In the genomic region with DNA sequence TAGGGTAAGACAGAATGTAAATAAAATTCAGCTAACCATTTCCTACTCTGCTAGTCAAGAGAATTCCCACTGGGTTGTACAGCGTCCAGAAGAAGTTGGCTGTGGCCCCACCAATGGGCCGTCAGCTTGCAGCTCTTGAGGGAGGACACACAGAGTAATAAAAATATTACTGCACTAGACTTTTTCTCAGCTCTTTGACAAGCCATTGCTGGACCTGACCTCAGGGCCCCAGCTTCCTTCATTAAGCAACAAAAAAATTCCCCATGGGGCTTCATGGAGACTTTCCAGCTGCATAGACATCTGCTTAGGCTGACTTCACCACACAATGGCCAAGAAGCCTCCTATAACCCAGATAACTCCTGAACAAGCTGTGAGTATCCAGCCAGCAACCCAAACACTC, we compare ENCODE assay signal across 9 mouse cellular contexts.
DNase-seq lines count a peak whose midpoint lies in the region; ATAC-seq and TF ChIP-seq lines count a peak whose summit lies in the region.
"Had no signal": no experiment of that assay in that cellular context is flagged by ENCODE, and none has a peak within 500 bp of the region (broad histone marks: within the 10 kb centered on the region; RNA-seq: fewer than 3 reads in every experiment).

No protein-coding gene starts in this region.

- no peaks in the 10 kb centered on the region for H3K27me3 ChIP-seq in midbrain, embryonic 14.5 days (ENCODE audit: control insufficient read depth, insufficient read depth, low read length)
- H3K27me3 ChIP-seq in midbrain, embryonic 16.5 days (ENCODE audit: control insufficient read depth, insufficient read depth, low read depth, low read length), result no peaks in the 10 kb centered on the region
- H3K27me3 ChIP-seq in kidney, embryonic 15.5 days, result 0 out of 2 replicates have a peak, but pooled peaks cover 4% of the 10 kb centered on the region
- no peaks in the 10 kb centered on the region for H3K27me3 ChIP-seq in forebrain, postnatal 0 days (ENCODE audit: insufficient read depth, low read length)
- H3K27me3 ChIP-seq: liver, embryonic 13.5 days had no signal

- H3K27ac ChIP-seq in midbrain, embryonic 14.5 days (replicated peaks; ENCODE audit: low read depth, low read length), result no peak overlapping the region
- H3K27ac ChIP-seq in midbrain, embryonic 16.5 days (ENCODE audit: low read length), result no peak overlapping the region
- no peak overlapping the region; the same call in 1 of the 2 replicates for H3K27ac ChIP-seq in kidney, embryonic 15.5 days
- no peak overlapping the region for H3K27ac ChIP-seq in forebrain, postnatal 0 days (ENCODE audit: low read depth, low read length)
- H3K27ac ChIP-seq: liver, embryonic 13.5 days had no signal

- 89% methylated on average over 2 of the region's 2 CpGs for WGBS in midbrain, embryonic 14.5 days
- 72% methylated on average over 2 of the region's 2 CpGs for WGBS in midbrain, embryonic 16.5 days
- 59% methylated on average over 2 of the region's 2 CpGs for WGBS in kidney, embryonic 15.5 days
- 78% methylated on average over 2 of the region's 2 CpGs for WGBS in forebrain, postnatal 0 days

- no peak for TF ChIP-seq CTCF in forebrain, postnatal 0 days (IDR thresholded peaks at IDR 0.05; ENCODE audit: low read depth)

- no peaks in the 10 kb centered on the region for H3K9me3 ChIP-seq in midbrain, embryonic 14.5 days (ENCODE audit: control insufficient read depth, low read length)
- no peaks in the 10 kb centered on the region for H3K9me3 ChIP-seq in midbrain, embryonic 16.5 days (replicated peaks; ENCODE audit: control insufficient read depth, low read length, poor library complexity, severe bottlenecking)
- H3K9me3 ChIP-seq in kidney, embryonic 15.5 days (replicated peaks), result no peaks in the 10 kb centered on the region
- H3K9me3 ChIP-seq in forebrain, postnatal 0 days (ENCODE audit: low read length), result no peaks in the 10 kb centered on the region
- H3K9me3 ChIP-seq: liver, embryonic 13.5 days had no signal

- no peaks in the 10 kb centered on the region for H3K4me1 ChIP-seq in midbrain, embryonic 14.5 days (ENCODE audit: control insufficient read depth, insufficient read depth, low read length)
- H3K4me1 ChIP-seq in midbrain, embryonic 16.5 days (ENCODE audit: control insufficient read depth, insufficient read depth, low read length), result no peaks in the 10 kb centered on the region
- peaks cover 18% of the 10 kb centered on the region; the same call in 1 of the 2 replicates for H3K4me1 ChIP-seq in kidney, embryonic 15.5 days
- H3K4me1 ChIP-seq in forebrain, postnatal 0 days (ENCODE audit: insufficient read depth), result no peaks in the 10 kb centered on the region
- H3K4me1 ChIP-seq: liver, embryonic 13.5 days had no signal

- ATAC-seq in midbrain, embryonic 14.5 days (ENCODE audit: low FRiP score, low TSS enrichment), result no peak
- ATAC-seq in midbrain, embryonic 16.5 days, result no peak
- peak; percentile 84 for ATAC-seq in kidney, embryonic 15.5 days (replicated peaks; ENCODE audit: low FRiP score)
- ATAC-seq in forebrain, postnatal 0 days, result no peak

- DNase-seq in midbrain, embryonic 14.5 days, result peak; percentile 4
- peak; percentile 61 for DNase-seq in gastrocnemius, postnatal 10 days
- DNase-seq in ovary, postnatal 14 days (ENCODE audit: low spot score), result peak; percentile 36
- no peak for DNase-seq in layer of hippocampus, postnatal 25 days (ENCODE audit: extremely low spot score in 1 of 2, low spot score in 1 of 2)
- no peak for DNase-seq in forebrain, postnatal 0 days
- DNase-seq in layer of hippocampus, adult 18-20 months (ENCODE audit: low spot score in 2 of 2), result no peak
- DNase-seq: liver, embryonic 13.5 days had no signal

- H3K4me2 ChIP-seq in midbrain, embryonic 14.5 days (ENCODE audit: low read length), result no peak overlapping the region
- no peak overlapping the region for H3K4me2 ChIP-seq in midbrain, embryonic 16.5 days (ENCODE audit: low read length)
- H3K4me2 ChIP-seq in kidney, embryonic 15.5 days, result no peak overlapping the region
- no peak overlapping the region for H3K4me2 ChIP-seq in forebrain, postnatal 0 days (ENCODE audit: low read depth)
- H3K4me2 ChIP-seq: liver, embryonic 13.5 days had no signal

- no peaks in the 10 kb centered on the region for H3K36me3 ChIP-seq in midbrain, embryonic 14.5 days (ENCODE audit: control insufficient read depth, insufficient read depth, low read length)
- H3K36me3 ChIP-seq in midbrain, embryonic 16.5 days (ENCODE audit: control insufficient read depth, insufficient read depth, low read length), result no peaks in the 10 kb centered on the region
- H3K36me3 ChIP-seq in kidney, embryonic 15.5 days, result no peaks in the 10 kb centered on the region
- H3K36me3 ChIP-seq in forebrain, postnatal 0 days (ENCODE audit: insufficient read depth), result no peaks in the 10 kb centered on the region
- H3K36me3 ChIP-seq: liver, embryonic 13.5 days had no signal

- H3K9ac ChIP-seq in midbrain, embryonic 14.5 days (replicated peaks; ENCODE audit: low read length), result no peak overlapping the region
- H3K9ac ChIP-seq in midbrain, embryonic 16.5 days (ENCODE audit: low read depth, low read length), result no peak overlapping the region
- no peak overlapping the region for H3K9ac ChIP-seq in kidney, embryonic 15.5 days
- H3K9ac ChIP-seq in forebrain, postnatal 0 days, result no peak overlapping the region
- H3K9ac ChIP-seq: liver, embryonic 13.5 days had no signal

- H3K4me3 ChIP-seq in midbrain, embryonic 14.5 days (replicated peaks; ENCODE audit: low read depth, low read length), result no peak overlapping the region
- no peak overlapping the region for H3K4me3 ChIP-seq in midbrain, embryonic 16.5 days (ENCODE audit: low read depth, low read length)
- H3K4me3 ChIP-seq in kidney, embryonic 15.5 days (replicated peaks), result no peak overlapping the region
- H3K4me3 ChIP-seq in forebrain, postnatal 0 days (ENCODE audit: low read depth, low read length), result no peak overlapping the region
- H3K4me3 ChIP-seq: liver, embryonic 13.5 days had no signal

Comparison
In these comparisons a context has a peak if more than half of its experiments do, and no peak if none do; other contexts are left out.
1. DNase-seq: peak in midbrain, embryonic 14.5 days (single experiment), gastrocnemius, postnatal 10 days (single experiment) and ovary, postnatal 14 days (single experiment); none in layer of hippocampus, postnatal 25 days (0 of 2), forebrain, postnatal 0 days (single experiment) and layer of hippocampus, adult 18-20 months (0 of 2).